Mouse (Mus musculus) cortical plate, adult 2 months (tissue): ENCODE data around the gene Lgalsl.

ENCODE experiments used
- CTCF ChIP-seq: fragments of 200-500 bp; IDR thresholded peaks from 2 replicates; pipeline ENCODE4 v1.5.1; 2011; ENCODE audit warnings: mild to moderate bottlenecking, control low read depth, low read length; ENCODE audit not compliant: insufficient read depth; ENCODE audit errors: extremely low read depth
- POLR2A ChIP-seq: fragments of 200-500 bp; IDR thresholded peaks from 2 replicates; pipeline ENCODE4 v1.6.1; 2011; ENCODE audit warnings: mild to moderate bottlenecking, low read length, control low read depth; ENCODE audit not compliant: insufficient read depth; ENCODE audit errors: extremely low read depth

- no peak for TF ChIP-seq POLR2A
- no peak for TF ChIP-seq CTCF
Measured at GRCm38 (mm10) chr11:20862101-20862500, 31.2 kb upstream of the Lgalsl start.
